Mouse (Mus musculus) c-Kit-negative CD71-positive TER-119-positive erythroid progenitor cells, embryonic 14.5 days (primary cell): ENCODE data around the gene Figla.

Experiments
- DNase-seq: peaks from one replicate; pipeline ENCODE4 v3.0.0-alpha.2; 2013; ENCODE audit warnings: low read depth, low spot score

Figla gene

GRCm38 (mm10) chr6:86028601-86029322 lies 12.8 kb downstream of the Figla start, which contains the start of gene Add2:
Add2 (plus strand) TSS chr6:86028681.
- DNase-seq: no peak

DNA sequence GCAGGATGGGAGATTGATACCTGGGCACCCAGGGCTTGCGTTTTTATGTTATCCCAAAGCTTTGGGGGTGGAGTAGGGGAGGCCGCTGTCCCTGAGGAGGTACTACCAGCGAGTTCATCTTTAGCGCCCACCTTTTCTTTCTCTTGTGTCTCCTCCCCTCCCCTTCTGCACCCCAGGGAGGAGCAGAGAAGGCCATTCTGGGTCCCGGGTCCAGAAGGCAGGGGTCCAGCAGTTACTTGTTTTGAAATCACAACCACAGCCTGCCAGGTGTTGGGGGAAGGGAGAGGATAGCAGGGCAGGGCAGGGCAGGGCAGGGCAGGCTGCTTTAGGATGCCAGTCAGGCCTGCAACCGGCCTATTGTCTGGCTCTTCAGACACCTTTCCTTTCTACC lies 13.3 kb downstream of the Figla start:
- no peak for DNase-seq

DNA sequence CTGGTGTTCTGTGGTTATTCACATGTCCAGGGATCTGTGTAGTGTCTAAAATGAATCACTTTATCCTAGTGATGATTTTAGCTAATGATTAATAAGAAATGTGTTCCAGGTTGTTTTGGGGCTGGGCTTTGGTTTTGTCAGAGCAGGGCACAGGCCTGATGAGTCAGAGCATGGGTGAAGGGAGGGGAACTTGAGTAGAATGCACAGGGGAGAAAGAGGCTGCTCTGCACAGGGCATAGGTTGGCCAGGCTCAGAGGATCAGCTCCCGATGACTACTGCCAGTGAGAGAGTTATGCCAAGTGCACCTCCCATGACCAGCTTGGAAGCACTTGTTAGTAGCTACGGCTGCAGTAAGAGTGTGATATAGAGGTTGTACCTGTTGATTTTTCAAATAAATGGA lies 15.6 kb downstream of the Figla start:
- no peak for DNase-seq

- DNase-seq: no peak
Observed at GRCm38 (mm10) chr6:86033635-86034034, 17.7 kb downstream of the Figla start.

- DNase-seq: no peak
Observed at GRCm38 (mm10) chr6:86038901-86039300, 22.9 kb downstream of the Figla start.

GRCm38 (mm10) chr6:86040140-86040539 lies 24.2 kb downstream of the Figla start:
- DNase-seq: no peak

GRCm38 (mm10) chr6:86047510-86047909 lies 31.5 kb downstream of the Figla start:
- no peak for DNase-seq

DNA sequence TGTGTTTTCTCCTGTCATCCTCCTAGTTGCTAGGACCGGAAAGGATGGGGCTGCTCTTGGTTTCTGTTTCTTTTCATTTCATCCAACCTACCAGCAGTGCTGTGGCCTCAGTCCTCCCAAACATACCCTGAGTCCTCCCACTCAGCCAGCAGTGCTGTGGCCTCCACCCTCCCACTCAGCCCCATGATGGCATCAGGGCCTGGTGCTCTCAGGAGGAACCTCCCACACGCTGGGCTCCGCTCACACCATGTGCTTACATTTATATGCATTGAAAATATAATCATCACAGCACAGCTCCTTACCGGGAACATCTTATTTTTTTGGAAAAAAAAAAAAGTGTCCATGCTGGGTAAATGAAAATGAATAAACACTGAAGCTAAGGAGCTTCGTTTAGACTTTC lies 32.5 kb downstream of the Figla start:
- no peak for DNase-seq

GRCm38 (mm10) chr6:86050586-86051268 lies 34.8 kb downstream of the Figla start:
- DNase-seq: no peak

- no peak for DNase-seq
Observed at GRCm38 (mm10) chr6:86052032-86052459, 36.1 kb downstream of the Figla start.

DNA sequence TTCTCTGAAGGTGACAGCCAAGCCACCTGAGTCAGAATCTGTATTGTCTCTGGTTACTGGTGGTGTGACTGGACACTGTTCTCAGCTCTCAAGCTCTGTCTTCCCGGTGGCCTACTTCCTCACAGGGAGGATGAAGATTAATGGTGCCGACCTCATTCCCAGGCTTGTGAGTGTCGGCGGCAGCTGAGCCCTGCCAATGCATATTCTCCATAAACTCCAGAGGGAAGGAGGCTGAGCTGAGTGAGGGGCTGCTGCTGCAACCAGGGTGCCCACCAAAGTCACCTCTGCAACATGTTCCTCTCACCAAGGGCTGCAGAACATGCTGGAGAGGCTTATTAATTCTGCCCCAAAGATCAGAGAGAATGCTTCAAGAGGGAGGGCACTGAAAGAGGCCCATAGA lies 36.6 kb downstream of the Figla start:
- no peak for DNase-seq

- no peak for DNase-seq
Observed at GRCm38 (mm10) chr6:86053099-86053498, 37.1 kb downstream of the Figla start.

DNA sequence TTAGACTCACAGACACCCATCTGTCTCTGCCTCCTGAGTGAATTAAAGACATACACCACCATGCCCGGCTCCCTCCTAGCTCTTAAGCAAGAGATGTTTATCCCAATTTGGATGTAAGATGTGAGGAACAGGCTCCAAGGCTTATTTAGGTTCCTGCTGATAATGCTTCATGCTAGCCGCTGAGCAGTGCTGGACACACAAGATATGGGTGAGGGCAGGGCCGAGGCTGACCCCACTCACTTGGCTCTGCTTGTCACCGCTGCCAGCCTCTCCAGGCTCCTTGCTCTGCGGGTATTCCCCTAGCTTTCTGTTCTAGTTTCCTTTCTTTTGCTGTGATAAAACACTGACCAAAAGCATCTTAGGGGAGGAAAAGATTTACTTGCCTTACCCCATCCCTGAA lies 37.6 kb downstream of the Figla start:
- no peak for DNase-seq

DNA sequence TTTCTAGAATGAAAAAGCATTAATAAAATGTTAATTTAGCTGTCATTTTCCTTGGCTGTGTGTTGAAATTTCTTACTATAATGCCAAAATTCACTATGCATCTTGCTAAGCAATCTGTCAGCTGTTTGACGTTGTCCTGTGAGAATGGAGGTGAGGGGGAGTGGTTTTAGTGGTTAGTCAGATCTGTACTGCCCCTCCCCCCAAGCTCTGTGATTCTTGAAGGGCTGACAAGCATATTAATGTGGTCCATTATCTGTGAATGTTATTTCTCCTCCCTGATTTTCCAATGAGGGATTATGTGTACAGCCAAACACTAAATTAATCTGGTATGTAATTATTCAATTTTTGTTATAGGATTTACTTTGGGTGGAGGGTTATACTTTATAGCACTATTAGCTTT lies 42.5 kb downstream of the Figla start:
- no peak for DNase-seq

- no peak for DNase-seq
Observed at GRCm38 (mm10) chr6:86059151-86059853, 43.3 kb downstream of the Figla start.

- DNase-seq: no peak
Observed at GRCm38 (mm10) chr6:86060170-86060569, 44.2 kb downstream of the Figla start.

DNA sequence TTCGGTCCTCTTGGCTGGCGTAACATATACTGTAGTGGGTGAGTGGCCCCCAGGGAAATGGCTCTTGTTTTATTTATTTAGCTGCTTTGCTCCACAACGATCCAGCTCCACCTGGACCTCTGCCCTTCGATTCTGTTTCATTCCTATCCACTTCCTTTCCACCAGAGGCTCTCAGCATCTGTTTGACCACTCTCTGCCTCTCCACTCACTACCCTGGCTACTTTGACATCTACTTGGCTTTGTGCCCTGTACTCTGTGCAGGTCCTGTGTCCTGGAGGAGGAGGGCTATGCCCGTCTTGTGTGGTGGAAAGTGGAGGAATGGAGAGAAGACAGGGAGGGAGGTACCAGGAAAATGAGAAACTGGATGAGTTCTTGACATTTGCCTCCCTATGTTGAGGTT lies 46.3 kb downstream of the Figla start:
- DNase-seq: no peak

- no peak for DNase-seq
Observed at GRCm38 (mm10) chr6:86062684-86063083, 46.7 kb downstream of the Figla start.

- no peak for DNase-seq
Observed at GRCm38 (mm10) chr6:86064318-86065016, 48.5 kb downstream of the Figla start.

GRCm38 (mm10) chr6:86066727-86067126 lies 50.8 kb downstream of the Figla start:
- DNase-seq: no peak

GRCm38 (mm10) chr6:86067145-86067544 lies 51.2 kb downstream of the Figla start:
- no peak for DNase-seq

DNA sequence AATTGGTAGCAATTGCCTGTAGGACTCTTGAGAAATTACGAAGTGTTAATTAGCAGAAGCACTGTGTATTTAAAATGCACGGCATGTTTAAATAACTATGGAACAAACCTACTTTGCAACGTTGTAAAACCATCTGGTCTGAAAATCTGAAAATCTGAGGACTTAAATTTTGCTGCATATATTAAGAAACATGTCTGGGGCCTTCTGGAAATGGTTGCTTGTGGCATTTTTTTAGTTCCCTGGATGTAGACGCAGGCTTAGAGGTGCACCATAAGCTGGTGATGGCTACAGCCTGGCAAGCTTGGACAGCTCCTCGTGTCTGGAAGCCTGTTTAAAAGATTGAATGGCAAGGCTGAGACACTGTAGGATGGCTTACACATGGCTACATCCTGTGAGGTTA lies 53.0 kb downstream of the Figla start:
- DNase-seq: no peak
